In genomic region chr8:110217681-110218131, GRCm38 (mm10) we compare ENCODE assay signal across 8 mouse cellular contexts. TPM values are rescaled to one million over a fixed set of nuclear protein-coding genes. Genes with fewer than 3 reads are reported as not detected.
DNase-seq lines count a peak whose midpoint lies in the region; ATAC-seq lines count a peak whose summit lies in the region.

No protein-coding gene starts in this region.

- H3K27me3 ChIP-seq in hindbrain, embryonic 15.5 days = no peaks in the 10 kb centered on the region

- H3K27ac ChIP-seq in hindbrain, embryonic 15.5 days (replicated peaks) = peak overlapping the region; percentile 77

- H3K9ac ChIP-seq in hindbrain, embryonic 15.5 days = peak overlapping the region; percentile 49

- peak overlapping the region; percentile 58 for H3K4me3 ChIP-seq in hindbrain, embryonic 15.5 days

- peaks cover 17% of the 10 kb centered on the region for H3K36me3 ChIP-seq in hindbrain, embryonic 15.5 days

- DNase-seq in T-cell, adult 2 months (ENCODE audit: low spot score) = peak; percentile 99
- peak; percentile 100 for DNase-seq in cerebellum, postnatal 36 days
- DNase-seq in frontal cortex, postnatal 36 days (ENCODE audit: low spot score in 2 of 2) = peak; percentile 100
- DNase-seq in left cerebral cortex, adult 11 months (ENCODE audit: low spot score) = peak; percentile 100
- DNase-seq in lung, postnatal 4 days = peak; percentile 99 to 100
- DNase-seq in retina, postnatal 7 days (ENCODE audit: low read depth, low spot score) = peak; percentile 99
- peak; percentile 96 for DNase-seq in urinary bladder, adult 2 months (ENCODE audit: low spot score)

- under 1% methylated on average over 43 of the region's 43 CpGs for WGBS in hindbrain, embryonic 15.5 days

- H3K4me1 ChIP-seq in hindbrain, embryonic 15.5 days (replicated peaks) = peaks cover 25% of the 10 kb centered on the region

- H3K4me2 ChIP-seq in hindbrain, embryonic 15.5 days = peak overlapping the region; percentile 74

- ATAC-seq in hindbrain, embryonic 15.5 days (ENCODE audit: low FRiP score, low read depth) = peak; percentile 100

- no peaks in the 10 kb centered on the region for H3K9me3 ChIP-seq in hindbrain, embryonic 15.5 days

RNA-seq across cellular contexts. Expression of gene Cmtr2, which starts 2.2 kb away (rescaled TPM):
- 10.0 and 10.9 TPM in 2 replicates for polyA plus RNA-seq in hindbrain, embryonic 15.5 days (2015; fragmentation: Nextera tagmentation; extraction: Ambion mirVana)
- 5.2 and 5.5 TPM in 2 replicates for polyA plus RNA-seq in urinary bladder, adult 2 months (2012; rRNA removed)

RNA-seq across cellular contexts. Expression of gene Hydin, which starts 49.1 kb away (rescaled TPM):
- 0.33 and 0.41 TPM in 2 replicates for polyA plus RNA-seq in hindbrain, embryonic 15.5 days (2015; fragmentation: Nextera tagmentation; extraction: Ambion mirVana)
- polyA plus RNA-seq in urinary bladder, adult 2 months (2012; rRNA removed) = 0.01 and 0.07 TPM in 2 replicates

RNA-seq across cellular contexts. Expression of gene Calb2, which starts 49.7 kb away (rescaled TPM):
- polyA plus RNA-seq in hindbrain, embryonic 15.5 days (2015; fragmentation: Nextera tagmentation; extraction: Ambion mirVana) = 112 and 126 TPM in 2 replicates
- polyA plus RNA-seq in urinary bladder, adult 2 months (2012; rRNA removed) = 0.07 and 0.11 TPM in 2 replicates

Comparison
In these comparisons a context has a peak if more than half of its experiments do, and no peak if none do; other contexts are left out.
1. Peak in every context shown above with its lines: DNase-seq, ATAC-seq, H3K4me3 ChIP-seq and H3K27ac ChIP-seq.
2. RNA of gene Calb2, which starts 49.7 kb away (polyA plus RNA-seq): 112 to 126 TPM in hindbrain, embryonic 15.5 days; 0.07 to 0.11 TPM in urinary bladder, adult 2 months; every median in the first group is over 100 times any median in the second.